Mouse (Mus musculus): ENCODE measurements around the gene Tesk1. TPM values are rescaled to one million over a fixed set of nuclear protein-coding genes. Genes with fewer than 3 reads are reported as not detected.
A peak's percentile ranks its signal among the peaks of the same experiment; 100 is the strongest.

Gene Tesk1
- total RNA-seq, 2 experiments from 2014 or later = 49.1 to 50.0 TPM

DNA sequence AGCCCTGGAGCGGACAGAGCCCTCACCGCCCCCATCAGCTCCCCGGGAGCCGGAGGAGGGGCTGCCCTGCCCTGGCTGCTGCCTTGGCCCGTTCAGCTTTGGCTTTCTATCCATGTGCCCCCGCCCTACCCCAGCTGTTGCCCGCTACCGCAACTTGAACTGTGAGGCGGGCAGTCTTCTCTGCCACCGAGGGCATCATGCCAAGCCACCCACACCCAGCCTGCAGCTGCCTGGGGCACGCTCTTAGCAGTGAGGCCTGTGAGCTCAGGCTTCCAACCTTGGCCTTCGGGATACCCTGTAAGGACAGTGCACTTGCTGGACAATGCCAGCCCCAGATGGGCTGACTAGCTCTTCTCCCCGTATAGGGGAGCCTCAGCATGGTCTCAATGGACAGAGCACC, 5.5 kb downstream of the Tesk1 start:
- intact Hi-C loops (cut with DNase I) = loop anchor here (2.0 kb wide), 1 partner anchor 32 kb away; no protein-coding TSS in a partner anchor
- DNase-seq = peak in 1 of 2 experiments; percentile 60

- intact Hi-C loops (cut with DNase I) = no loop called here
- DNase-seq = no peak
Measured at GRCm38 (mm10) chr4:43448554-43448953, 6.8 kb downstream of the Tesk1 start.

- DNase-seq = no peak
- intact Hi-C loops (cut with DNase I) = no loop called here
Measured at GRCm38 (mm10) chr4:43452315-43452714, 10.6 kb downstream of the Tesk1 start.

DNA sequence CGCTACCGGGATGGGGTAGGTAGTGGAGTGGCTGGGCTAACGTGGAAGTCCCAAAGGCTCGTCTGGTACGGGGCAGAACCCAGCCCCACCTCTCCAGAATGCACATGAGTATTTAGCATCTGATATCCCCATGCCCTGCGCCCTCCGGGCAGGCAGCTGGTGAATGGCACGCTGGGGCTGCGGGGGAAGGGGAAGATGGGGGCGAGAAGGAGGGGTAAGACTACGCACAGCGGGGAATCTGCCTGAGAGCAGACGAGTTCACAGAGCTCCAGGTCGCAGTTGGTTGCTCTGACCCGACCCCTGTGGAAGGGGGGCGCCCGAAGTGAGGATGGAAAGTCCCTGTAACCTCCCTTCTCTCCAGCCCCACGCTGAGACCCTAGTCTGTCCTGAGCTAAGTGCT, 11.7 kb downstream of the Tesk1 start:
- no peak for DNase-seq
- intact Hi-C loops (cut with DNase I) = no loop called here

DNA sequence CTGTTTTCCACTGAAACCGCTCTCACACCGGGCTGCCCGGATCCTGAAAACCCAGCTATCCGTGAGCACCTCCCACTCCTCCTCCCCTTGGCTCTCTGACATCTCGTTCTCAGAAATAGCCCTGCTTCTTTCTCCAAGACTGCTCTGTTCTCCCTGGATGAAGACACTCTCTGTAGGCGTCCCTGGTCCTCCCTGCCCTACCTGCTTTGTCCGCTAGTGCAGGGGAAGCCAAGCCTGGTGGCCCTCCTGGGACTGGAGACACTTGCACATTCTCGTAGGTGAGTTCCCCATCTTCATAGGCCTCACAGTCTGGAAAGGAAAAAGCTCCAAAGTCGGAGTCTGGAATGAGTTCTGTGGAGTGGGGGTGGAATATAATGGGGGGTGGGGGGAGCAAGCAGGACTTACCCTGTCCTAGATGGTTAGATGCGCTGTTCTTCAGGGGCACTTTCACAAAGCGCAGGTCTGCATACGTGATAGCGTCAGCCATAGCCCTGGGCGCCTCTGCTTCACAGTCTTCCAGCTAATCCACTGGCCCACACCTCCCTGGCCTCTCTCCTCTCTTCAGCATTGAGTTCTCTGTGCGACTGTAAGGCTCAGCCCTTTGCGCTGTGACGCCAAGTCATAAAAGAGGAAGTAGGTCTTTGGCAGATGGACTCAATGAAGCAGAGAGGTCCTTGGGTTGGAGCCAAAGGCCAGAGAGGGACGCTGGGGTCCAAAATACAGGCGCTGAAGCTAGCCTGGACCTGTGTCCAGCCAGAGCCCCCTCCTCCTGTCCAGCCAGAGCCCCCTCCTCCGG, 12.5 kb downstream of the Tesk1 start, which contains the start of gene Cd72:
Gene Cd72 (minus strand): TSS at position 588 of the 796 bp plus-strand sequence.
- DNase-seq = no peak
- intact Hi-C loops (cut with DNase I) = no loop called here

DNA sequence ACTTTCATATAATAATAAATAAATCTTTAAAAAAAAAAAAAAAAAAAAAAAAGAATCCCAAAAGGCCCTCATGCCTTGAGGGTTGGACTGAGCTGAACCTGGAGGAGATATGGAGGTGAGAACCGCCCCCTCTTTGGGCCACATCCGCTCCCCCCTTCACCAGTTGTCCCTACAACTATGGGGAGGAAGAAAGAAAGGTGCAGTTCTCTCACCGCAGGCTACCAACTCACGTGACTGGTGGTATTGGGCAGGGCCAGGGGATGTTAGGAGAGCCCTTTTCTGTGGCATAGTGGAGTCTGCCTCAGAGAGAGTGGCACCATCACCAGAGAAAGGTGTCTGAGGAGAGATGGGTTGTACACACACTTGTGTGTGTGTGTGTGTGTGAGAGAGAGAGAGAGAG, 14.7 kb downstream of the Tesk1 start:
- intact Hi-C loops (cut with DNase I) = no loop called here
- DNase-seq = no peak

DNA sequence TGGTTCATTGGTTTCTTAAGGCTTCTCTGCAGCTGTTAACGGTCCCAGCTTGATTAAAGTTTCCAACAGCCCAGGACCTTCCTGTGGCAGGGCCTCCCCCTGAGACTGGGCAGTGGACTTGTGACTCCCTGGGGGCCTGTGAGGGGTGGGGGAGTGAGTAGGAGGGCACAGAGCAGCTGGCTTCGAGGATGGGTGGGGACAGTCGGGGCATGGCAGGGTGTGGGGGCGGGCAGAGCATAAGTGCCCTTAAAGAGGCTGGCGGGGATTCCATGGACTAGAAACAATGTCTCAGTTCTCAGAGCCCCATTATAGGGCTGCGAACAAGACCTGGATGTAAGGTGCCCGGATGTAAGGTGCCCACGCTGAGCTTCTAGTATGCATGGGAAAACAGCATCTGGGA, 15.4 kb downstream of the Tesk1 start:
- intact Hi-C loops (cut with DNase I) = no loop called here
- DNase-seq = no peak

DNA sequence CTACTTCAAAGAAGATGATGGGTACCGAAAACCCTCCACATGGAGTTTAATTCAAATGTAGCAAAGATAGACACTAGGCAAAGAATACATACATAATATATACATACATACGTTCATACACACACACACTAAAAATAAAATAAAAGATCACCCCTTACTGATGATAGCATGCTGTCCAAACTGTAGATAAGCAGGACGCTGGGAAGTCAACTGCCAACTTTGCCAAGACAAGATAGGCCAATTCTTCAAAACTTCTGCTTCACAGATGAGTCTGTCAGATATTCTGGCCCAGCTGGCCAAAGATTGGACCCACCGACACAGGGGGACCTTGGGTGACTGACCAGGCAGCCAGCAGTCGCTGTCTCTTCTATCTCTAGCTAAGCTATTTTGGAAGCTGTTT, 21.4 kb downstream of the Tesk1 start:
- DNase-seq = no peak
- intact Hi-C loops (cut with DNase I) = no loop called here

GRCm38 (mm10) chr4:43465935-43466334, 24.2 kb downstream of the Tesk1 start:
- intact Hi-C loops (cut with DNase I) = no loop called here
- DNase-seq = no peak

DNA sequence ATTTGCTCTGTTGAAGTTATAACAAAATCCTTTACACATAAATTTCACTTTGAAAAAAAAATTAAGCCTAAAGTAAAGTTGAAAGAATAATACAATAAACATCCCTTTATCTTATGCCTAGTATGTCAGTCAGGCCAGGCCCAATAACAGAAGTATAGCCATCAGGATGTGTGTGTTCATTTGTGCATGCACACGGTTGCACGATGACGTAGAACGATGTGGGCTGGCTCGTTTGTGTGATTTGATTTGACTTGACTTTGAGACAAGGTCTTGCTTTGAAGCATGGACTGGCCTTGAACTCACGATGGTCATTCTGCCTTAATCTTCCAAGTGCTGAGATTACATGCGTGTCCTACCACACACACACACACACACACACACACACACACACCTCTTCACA, 25.1 kb downstream of the Tesk1 start:
- no peak for DNase-seq
- intact Hi-C loops (cut with DNase I) = no loop called here

DNA sequence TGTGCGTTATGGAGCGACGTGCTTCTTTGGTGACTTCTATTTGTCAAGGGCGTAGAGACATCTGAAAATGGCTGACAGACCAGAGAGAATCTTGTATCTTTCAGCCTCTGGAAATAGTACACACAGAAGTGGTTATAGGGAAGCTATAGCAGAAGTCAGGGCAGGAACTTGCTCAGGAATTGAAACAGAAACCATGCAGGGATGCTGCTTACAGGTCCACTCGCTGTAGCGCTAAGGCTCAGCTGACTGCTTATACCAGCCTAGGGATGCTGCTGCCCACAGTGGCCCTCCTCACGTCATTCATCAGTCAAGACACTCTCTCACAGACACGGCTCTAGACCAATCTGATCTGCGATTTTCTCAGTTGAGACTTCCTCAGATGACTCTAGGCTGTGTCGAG, 28.6 kb downstream of the Tesk1 start:
- intact Hi-C loops (cut with DNase I) = no loop called here
- no peak for DNase-seq

DNA sequence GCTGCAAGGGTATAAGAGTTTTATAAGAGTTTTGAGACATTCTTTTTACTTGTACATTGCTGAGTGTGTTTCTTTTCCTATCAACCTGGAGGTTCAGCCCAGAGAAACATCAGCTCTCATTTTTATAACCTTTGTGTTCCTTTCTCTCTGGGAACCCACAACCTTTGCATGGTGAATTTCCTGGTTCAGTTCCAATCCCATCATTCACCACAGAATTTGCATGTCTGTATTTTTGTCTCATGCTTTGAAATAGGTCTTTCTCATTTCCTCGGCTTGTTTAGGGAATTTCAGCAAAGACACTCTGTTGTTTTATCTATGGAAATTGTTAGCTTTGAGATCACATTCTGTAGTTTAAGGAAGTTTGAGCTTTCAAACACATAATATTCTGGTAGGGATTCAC, 31.9 kb downstream of the Tesk1 start:
- DNase-seq = no peak
- intact Hi-C loops (cut with DNase I) = no loop called here

DNA sequence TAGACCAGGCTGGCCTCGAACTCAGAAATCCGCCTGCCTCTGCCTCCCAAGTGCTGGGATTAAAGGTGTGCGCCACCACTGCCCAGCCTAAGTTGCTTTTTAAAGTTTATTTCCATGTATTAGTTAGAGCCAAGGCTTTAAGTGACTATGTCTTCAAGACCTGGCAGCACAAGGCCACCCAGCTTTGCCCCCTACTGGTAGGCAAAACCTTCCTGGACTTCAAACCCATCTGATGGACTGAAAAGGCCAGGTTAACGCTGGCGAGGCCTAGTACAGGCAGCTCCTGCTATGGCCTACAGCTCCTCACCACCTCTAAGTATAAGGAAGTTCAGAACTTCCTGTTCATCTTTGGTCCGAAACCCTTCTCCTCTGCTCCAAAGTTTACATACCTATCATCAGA, 34.9 kb downstream of the Tesk1 start:
- no peak for DNase-seq
- intact Hi-C loops (cut with DNase I) = no loop called here

DNA sequence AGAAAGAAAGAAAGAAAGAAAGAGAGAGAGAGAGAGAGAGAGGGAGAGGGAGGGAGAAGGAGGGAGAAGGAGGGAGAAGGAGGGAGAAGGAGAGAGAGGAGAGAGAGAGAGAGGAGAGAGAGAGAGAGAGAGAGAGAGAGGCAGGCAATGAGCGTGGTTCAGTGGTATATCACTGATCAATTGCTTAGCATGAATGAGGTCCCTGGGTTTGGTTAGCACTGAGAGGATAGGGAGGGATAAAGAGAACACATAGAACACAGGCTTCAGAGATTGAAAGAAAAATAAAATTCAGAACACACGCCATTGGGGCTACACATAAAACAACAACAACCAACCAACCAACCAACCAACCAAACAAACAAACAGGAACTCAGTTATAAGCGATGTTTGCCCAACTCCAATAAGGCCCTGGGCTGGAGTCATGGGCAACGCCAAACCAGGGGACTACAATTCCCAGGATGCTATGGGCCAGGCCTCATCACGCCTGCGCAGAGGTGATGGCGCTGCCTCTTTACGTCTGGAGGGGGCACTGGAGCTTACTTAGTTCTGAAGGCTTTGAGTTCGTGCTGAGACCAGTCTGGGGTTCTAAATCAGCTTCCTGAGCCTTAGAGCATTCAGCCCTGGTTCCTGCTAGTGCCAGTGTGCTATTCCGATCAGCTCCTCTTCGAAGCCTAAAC, 36.3 kb downstream of the Tesk1 start:
- intact Hi-C loops (cut with DNase I) = loop anchor here (2.0 kb wide), 1 partner anchor 31 kb away; no protein-coding TSS in a partner anchor
- peak; percentile 79 to 89 for DNase-seq

DNA sequence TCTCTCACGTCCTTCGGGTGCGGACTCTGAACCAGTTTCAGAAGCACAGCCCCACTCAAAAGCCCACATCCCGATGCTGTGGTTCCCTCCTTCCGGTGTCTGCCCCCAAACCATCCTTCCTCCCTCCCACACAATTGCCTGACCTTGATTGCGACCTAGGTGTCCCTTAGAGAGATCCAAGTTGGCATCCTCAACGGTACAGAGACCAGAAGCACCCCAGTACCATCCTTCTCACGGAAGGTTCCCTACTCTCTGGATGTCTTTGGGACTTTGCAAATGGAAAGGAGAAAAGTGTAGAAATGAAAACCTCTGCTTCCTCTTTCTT, 36.8 kb downstream of the Tesk1 start:
- intact Hi-C loops (cut with DNase I) = loop anchor here (2.0 kb wide), 1 partner anchor 32 kb away; no protein-coding TSS in a partner anchor

DNA sequence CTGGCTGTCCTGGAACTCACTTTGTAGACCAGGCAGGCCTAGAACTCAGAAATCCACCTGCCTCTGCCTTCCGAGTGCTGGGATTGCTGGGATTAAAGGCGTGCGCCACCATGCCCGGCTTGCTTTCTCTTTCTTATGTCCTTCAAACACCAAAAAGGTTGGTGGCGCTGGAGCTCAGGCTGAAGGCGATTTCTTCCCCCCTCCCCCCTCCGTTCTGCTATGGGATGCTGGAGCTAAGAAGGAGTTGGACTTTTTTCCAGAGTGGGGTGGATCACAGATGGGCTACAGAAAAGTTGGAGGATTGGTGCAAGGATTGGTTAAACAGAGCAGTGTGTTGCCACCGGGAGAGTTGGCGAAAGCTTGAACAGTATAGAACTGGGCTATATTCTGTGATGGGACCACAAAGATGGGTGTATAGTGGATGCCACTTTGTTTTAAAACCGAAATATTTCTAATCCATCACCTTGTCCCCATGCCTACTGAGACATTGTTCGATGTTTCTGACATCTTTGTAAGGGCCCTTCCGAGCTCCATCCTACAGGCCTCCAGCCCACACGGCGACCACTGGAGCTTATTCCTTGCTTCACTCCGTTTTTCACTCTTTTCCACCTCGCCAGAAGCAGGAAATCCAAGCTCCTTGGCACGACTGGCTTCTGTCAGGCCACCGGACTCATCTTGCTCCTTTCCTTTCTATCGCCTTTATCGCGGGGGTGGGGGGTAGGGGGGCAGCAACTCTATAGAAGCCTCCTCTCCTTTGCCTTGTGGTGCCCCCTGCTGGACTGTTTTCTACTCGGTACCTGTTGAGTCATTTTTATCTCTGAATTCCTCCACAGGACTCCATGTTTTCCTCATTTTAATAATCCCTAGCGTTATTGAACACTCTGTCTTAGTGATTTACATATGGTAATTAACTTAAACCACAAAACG, 37.4 kb downstream of the Tesk1 start:
- intact Hi-C loops (cut with DNase I) = loop anchor here (2.0 kb wide), 1 partner anchor 32 kb away; no protein-coding TSS in a partner anchor
- DNase-seq = peak; percentile 37 to 69

More for the DNA sequence above, 36.8 kb downstream of the Tesk1 start:
- no peak for DNase-seq

- intact Hi-C loops (cut with DNase I) = no loop called here
- DNase-seq = no peak
Measured at GRCm38 (mm10) chr4:43480985-43481384, 39.2 kb downstream of the Tesk1 start.

GRCm38 (mm10) chr4:43481894-43482456, 40.2 kb downstream of the Tesk1 start:
- no peak for DNase-seq
- intact Hi-C loops (cut with DNase I) = no loop called here

GRCm38 (mm10) chr4:43482591-43482990, 40.9 kb downstream of the Tesk1 start:
- no peak for DNase-seq
- intact Hi-C loops (cut with DNase I) = no loop called here

DNA sequence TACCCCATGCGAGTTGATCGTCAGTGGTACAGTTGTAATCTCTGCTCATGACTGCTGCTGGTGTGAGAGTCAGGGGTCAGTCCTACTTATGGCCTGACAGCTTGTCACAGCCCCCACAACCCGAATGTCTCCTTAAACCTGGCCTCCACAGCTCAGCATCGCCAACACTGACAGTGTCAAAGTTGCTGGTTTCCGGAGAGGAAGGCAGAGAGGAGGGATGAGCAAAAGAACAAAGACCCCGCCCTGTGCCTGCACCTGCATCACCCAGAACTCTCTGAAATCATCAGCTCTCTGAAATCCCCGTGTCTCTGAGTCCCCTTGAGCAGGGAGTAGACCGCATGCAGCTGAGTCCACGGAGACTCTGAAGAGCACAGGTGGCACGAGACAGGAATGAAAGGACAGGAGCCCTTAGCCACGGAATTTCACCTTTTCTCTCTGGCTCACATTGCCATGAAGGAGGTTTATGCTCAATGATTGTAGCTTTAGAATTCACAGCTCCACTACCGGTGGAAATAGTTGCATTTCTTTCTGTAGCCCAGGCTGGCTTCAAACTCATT, 41.9 kb downstream of the Tesk1 start, which contains the start of gene Sit1:
Gene Sit1 (minus strand): TSS at position 200 of the 557 bp plus-strand sequence.
- intact Hi-C loops (cut with DNase I) = no loop called here
- no peak for DNase-seq

All from gastrocnemius, postnatal 36 days (tissue).